Mouse (Mus musculus): ENCODE measurements around the gene Actr10. TPM values are rescaled to one million over a fixed set of nuclear protein-coding genes. Genes with fewer than 3 reads are reported as not detected.

Actr10 gene
- total and polyA plus RNA-seq, 2 experiments from 2014 or later = 119 to 232 TPM

- ATAC-seq (ENCODE audit: insufficient read depth, low read depth) (no peak), DNase-seq (ENCODE audit: low spot score) (no peak)
- no peaks in the 10 kb centered on the region for H3K9me3 ChIP-seq (replicated peaks; ENCODE audit: control insufficient read depth, low read length)
- peak overlapping the region; percentile 85 for H3K4me3 ChIP-seq (ENCODE audit: low read depth, low read length)
- peak overlapping the region; percentile 99 for H3K27ac ChIP-seq (ENCODE audit: low read depth)
- no peaks in the 10 kb centered on the region for H3K4me1 ChIP-seq (ENCODE audit: control insufficient read depth, insufficient read depth)
- WGBS = 37% methylated on average over 8 of the region's 8 CpGs
- H3K4me2 ChIP-seq (ENCODE audit: low read depth, low read length) = peak overlapping the region; percentile 65
- no peaks in the 10 kb centered on the region for H3K27me3 ChIP-seq (ENCODE audit: control insufficient read depth, insufficient read depth, low read length)
- peak overlapping the region; percentile 90 for H3K9ac ChIP-seq (replicated peaks; ENCODE audit: low read depth, low read length)
- H3K36me3 ChIP-seq (replicated peaks; ENCODE audit: control insufficient read depth, insufficient read depth, low read length) = peaks cover 14% of the 10 kb centered on the region; the same call in 1 of the 2 replicates
- TF ChIP-seq CTCF (IDR thresholded peaks at IDR 0.05; ENCODE audit: low read depth) (no peak), EP300 (IDR thresholded peaks at IDR 0.05; ENCODE audit: low read depth) (no peak)
Observed at GRCm38 (mm10) chr12:70967581-70967980, 29.9 kb downstream of the Actr10 start.

DNA sequence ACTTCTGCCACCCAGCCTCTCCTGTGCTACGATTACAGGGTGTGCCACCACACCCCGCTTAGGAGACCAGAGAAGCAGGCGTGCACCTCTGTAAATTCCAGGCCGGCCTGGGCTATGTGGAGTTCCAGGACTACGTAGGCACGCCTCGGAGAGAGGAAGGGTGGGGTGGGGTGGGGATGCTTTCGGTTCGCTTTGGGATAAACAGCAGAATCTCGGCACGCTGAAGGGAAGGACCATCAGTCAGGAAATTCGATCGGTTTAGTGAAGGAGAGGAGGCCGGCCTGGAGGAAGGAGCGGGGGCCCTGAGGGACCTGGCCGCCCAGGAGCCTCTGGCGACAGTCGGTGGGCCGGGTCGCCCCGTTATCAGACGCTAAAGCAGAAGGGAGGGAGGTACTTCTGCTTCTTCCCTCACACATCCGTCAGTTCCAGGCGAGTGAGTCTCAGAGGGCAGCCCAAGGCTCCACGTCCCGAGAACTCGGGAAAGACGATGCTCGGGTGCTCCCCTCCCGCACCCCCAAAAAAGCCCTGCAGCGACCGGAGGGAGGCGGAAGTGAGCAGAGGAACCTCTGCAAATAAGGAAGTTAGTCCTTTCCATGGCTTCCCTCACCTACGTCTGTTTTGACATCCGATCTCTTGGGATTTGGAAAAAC is 30.6 kb downstream of the Actr10 start:
- TF ChIP-seq EP300 (IDR thresholded peaks at IDR 0.05; ENCODE audit: low read depth) (peak; percentile 9; the same call in 1 of the 2 replicates), CTCF (IDR thresholded peaks at IDR 0.05; ENCODE audit: low read depth) (peak; percentile 40)
- Histone ChIP-seq H3K9me3 (replicated peaks; ENCODE audit: control insufficient read depth, low read length) (no peaks in the 10 kb centered on the region), H3K4me3 (ENCODE audit: low read depth, low read length) (peak overlapping the region; percentile 85), H3K36me3 (replicated peaks; ENCODE audit: control insufficient read depth, insufficient read depth, low read length) (peaks cover 9% of the 10 kb centered on the region; the same call in 1 of the 2 replicates), H3K27me3 (ENCODE audit: control insufficient read depth, insufficient read depth, low read length) (no peaks in the 10 kb centered on the region), H3K9ac (replicated peaks; ENCODE audit: low read depth, low read length) (peak overlapping the region; percentile 90), H3K4me1 (ENCODE audit: control insufficient read depth, insufficient read depth) (no peaks in the 10 kb centered on the region), H3K4me2 (ENCODE audit: low read depth, low read length) (peak overlapping the region; percentile 65), H3K27ac (ENCODE audit: low read depth) (peak overlapping the region; percentile 99)
- DNase-seq (ENCODE audit: low spot score) = peak; percentile 83
- ATAC-seq (ENCODE audit: insufficient read depth, low read depth) = peak; percentile 86
- WGBS = under 1% methylated on average over 35 of the region's 35 CpGs

- WGBS = 2% methylated on average over 15 of the region's 15 CpGs
Observed at GRCm38 (mm10) chr12:70968791-70969307, 31.2 kb downstream of the Actr10 start.

GRCm38 (mm10) chr12:70969485-70970184 is 32.0 kb downstream of the Actr10 start:
- DNase-seq (ENCODE audit: low spot score) (peak; percentile 79), ATAC-seq (ENCODE audit: insufficient read depth, low read depth) (0 out of 2 replicates have a peak, but pooled peaks have one; percentile 3)
- peak overlapping the region; percentile 43 for H3K4me3 ChIP-seq (ENCODE audit: low read depth, low read length)
- H3K4me1 ChIP-seq (ENCODE audit: control insufficient read depth, insufficient read depth) = no peaks in the 10 kb centered on the region
- TF ChIP-seq EP300 (IDR thresholded peaks at IDR 0.05; ENCODE audit: low read depth) (no peak), CTCF (IDR thresholded peaks at IDR 0.05; ENCODE audit: low read depth) (peak; percentile 68)
- WGBS = 7% methylated on average over 17 of the region's 17 CpGs
- H3K9me3 ChIP-seq (replicated peaks; ENCODE audit: control insufficient read depth, low read length) = no peaks in the 10 kb centered on the region
- H3K4me2 ChIP-seq (ENCODE audit: low read depth, low read length) = peak overlapping the region; percentile 58
- no peak overlapping the region for H3K9ac ChIP-seq (replicated peaks; ENCODE audit: low read depth, low read length)
- no peaks in the 10 kb centered on the region for H3K27me3 ChIP-seq (ENCODE audit: control insufficient read depth, insufficient read depth, low read length)
- no peaks in the 10 kb centered on the region for H3K36me3 ChIP-seq (replicated peaks; ENCODE audit: control insufficient read depth, insufficient read depth, low read length)
- peak overlapping the region; percentile 62 for H3K27ac ChIP-seq (ENCODE audit: low read depth)

More at GRCm38 (mm10) chr12:70968791-70969307, 31.2 kb downstream of the Actr10 start:
- H3K27me3 ChIP-seq (ENCODE audit: control insufficient read depth, insufficient read depth, low read length) = no peaks in the 10 kb centered on the region
- no peaks in the 10 kb centered on the region for H3K4me1 ChIP-seq (ENCODE audit: control insufficient read depth, insufficient read depth)
- peak overlapping the region; percentile 99 for H3K27ac ChIP-seq (ENCODE audit: low read depth)
- peak overlapping the region; percentile 90 for H3K9ac ChIP-seq (replicated peaks; ENCODE audit: low read depth, low read length)
- peak; percentile 84 for DNase-seq (ENCODE audit: low spot score)
- peaks cover 4% of the 10 kb centered on the region; the same call in 1 of the 2 replicates for H3K36me3 ChIP-seq (replicated peaks; ENCODE audit: control insufficient read depth, insufficient read depth, low read length)
- peak overlapping the region; percentile 65 for H3K4me2 ChIP-seq (ENCODE audit: low read depth, low read length)
- no peaks in the 10 kb centered on the region for H3K9me3 ChIP-seq (replicated peaks; ENCODE audit: control insufficient read depth, low read length)
- H3K4me3 ChIP-seq (ENCODE audit: low read depth, low read length) = peak overlapping the region; percentile 85
- peak; percentile 51; the same call in 1 of the 2 replicates for ATAC-seq (ENCODE audit: insufficient read depth, low read depth)
- TF ChIP-seq EP300 (IDR thresholded peaks at IDR 0.05; ENCODE audit: low read depth) = no peak; the same call in none of the 2 replicates
- TF ChIP-seq CTCF (IDR thresholded peaks at IDR 0.05; ENCODE audit: low read depth) = no peak

GRCm38 (mm10) chr12:70973831-70974230 is 36.2 kb downstream of the Actr10 start:
- TF ChIP-seq CTCF (IDR thresholded peaks at IDR 0.05; ENCODE audit: low read depth) = no peak
- no peak for TF ChIP-seq EP300 (IDR thresholded peaks at IDR 0.05; ENCODE audit: low read depth)
- Histone ChIP-seq H3K36me3 (replicated peaks; ENCODE audit: control insufficient read depth, insufficient read depth, low read length) (0 out of 2 replicates have a peak, but pooled peaks cover 6% of the 10 kb centered on the region), H3K4me2 (ENCODE audit: low read depth, low read length) (peak overlapping the region; percentile 55), H3K9ac (replicated peaks; ENCODE audit: low read depth, low read length) (no peak overlapping the region), H3K9me3 (replicated peaks; ENCODE audit: control insufficient read depth, low read length) (no peaks in the 10 kb centered on the region), H3K4me1 (ENCODE audit: control insufficient read depth, insufficient read depth) (peaks cover 8% of the 10 kb centered on the region; the same call in 1 of the 2 replicates), H3K27ac (ENCODE audit: low read depth) (0 out of 2 replicates have a peak overlapping the region, but pooled peaks have one; percentile 98), H3K4me3 (ENCODE audit: low read depth, low read length) (no peak overlapping the region), H3K27me3 (ENCODE audit: control insufficient read depth, insufficient read depth, low read length) (no peaks in the 10 kb centered on the region)
- 77% methylated on average over 4 of the region's 4 CpGs for WGBS
- ATAC-seq (ENCODE audit: insufficient read depth, low read depth) (no peak), DNase-seq (ENCODE audit: low spot score) (no peak)
